Mouse (Mus musculus) left cerebral cortex, adult 18-20 months (tissue): Measurements from ENCODE around the gene Sipa1l3. TPM values are rescaled to one million over a fixed set of nuclear protein-coding genes. Genes with fewer than 3 reads are reported as not detected.

Source experiments
- DNase-seq, 2 experiments: peaks; one replicate each; pipeline ENCODE4 v3.0.0; 2021 to 2022; ENCODE audit warnings: low spot score in 2 of 2, mixed read lengths in 1 of 2
- total RNA-seq, 2 experiments: library from RNA; stranded (reverse); gene quantifications; 2 replicates each; pipeline ENCODE4 v1.2.3; 2021

Sipa1l3 gene
- total RNA-seq, 2 experiments from 2014 or later = 54.7 to 54.9 TPM

GRCm38 (mm10) chr7:29480590-29481344, 37.7 kb downstream of the Sipa1l3 start:
- no peak for DNase-seq

DNA sequence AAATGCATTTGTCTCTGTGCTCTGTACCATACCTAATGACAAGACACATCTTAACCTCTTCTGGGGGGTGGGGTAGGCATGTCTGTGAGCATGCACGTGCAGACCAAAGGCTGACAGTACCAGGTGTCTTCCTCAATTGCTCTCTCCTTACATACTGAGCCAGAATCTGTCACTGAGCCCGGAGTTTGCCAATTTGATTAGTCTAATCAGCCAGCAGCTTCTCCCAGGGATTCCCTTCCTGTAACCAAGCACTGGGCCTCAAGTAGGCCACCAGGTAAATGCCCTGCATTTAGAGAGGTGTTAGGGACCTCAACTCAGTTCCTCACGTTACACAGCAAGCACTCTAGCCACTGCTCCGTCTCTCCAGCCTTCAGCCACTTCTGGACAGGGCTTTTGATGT, 38.3 kb downstream of the Sipa1l3 start:
- DNase-seq = no peak

DNA sequence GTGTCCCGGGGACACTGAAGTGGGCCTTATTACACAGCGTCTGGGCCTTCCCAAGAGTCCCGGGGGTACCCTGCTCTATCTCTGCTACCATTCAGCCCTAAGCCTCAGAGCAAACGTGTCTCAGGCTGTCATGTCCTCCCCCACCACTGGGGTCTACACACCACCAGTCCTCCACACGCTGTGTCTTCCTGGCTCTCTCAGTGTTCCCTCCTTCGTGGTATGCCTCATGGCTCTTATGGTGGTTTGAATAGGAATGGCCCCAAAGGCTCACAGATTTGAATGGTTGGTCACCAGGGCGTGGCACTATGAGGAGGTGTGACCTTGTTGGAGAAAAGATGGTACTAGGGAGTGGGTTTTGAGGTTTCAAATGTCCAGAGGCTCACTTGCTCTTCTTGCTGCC, 43.4 kb downstream of the Sipa1l3 start:
- DNase-seq = no peak

GRCm38 (mm10) chr7:29471309-29471708, 47.1 kb downstream of the Sipa1l3 start:
- no peak for DNase-seq

DNA sequence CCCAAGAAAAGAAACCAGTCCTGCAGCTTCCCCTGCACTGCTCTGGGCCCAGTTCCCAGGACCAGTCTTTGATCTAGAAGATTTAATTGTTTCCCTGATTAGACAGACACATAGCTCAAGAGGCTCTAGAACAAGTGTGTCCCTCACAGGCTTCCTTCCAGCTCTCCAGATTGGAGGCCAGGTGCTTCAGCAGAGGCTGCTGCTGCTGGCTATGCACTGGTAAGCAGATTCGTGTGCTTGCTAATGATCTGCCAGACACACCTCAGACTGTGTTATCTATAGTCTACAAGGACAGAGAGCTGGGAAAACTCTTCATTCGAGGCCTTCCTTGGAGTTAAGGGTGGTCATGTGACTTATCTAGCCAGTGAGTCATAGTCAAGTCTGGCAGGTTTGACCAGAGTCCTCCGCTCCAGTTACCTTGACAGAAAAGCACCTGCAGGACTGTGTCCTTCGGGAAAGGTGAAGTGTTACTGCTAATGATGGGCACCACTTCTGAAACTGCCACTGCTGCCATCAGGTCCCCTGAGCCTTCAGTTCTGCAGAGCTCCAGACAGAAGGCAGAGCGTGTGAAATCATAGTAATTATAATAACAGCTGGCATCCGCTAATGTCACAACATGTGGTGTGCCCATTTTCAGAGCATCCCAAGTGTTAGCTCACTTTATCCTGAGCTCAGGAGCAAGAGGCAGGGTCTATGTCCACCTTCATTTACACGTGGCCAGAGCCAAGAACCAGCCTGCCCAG, 48.7 kb downstream of the Sipa1l3 start:
- no peak for DNase-seq

- DNase-seq = no peak
Measured at GRCm38 (mm10) chr7:29468593-29468992, 49.8 kb downstream of the Sipa1l3 start.

GRCm38 (mm10) chr7:29466585-29466984, 51.9 kb downstream of the Sipa1l3 start:
- DNase-seq = no peak

GRCm38 (mm10) chr7:29465736-29466135, 52.7 kb downstream of the Sipa1l3 start:
- no peak for DNase-seq

- DNase-seq = no peak
Measured at GRCm38 (mm10) chr7:29462820-29463219, 55.6 kb downstream of the Sipa1l3 start.

GRCm38 (mm10) chr7:29462178-29462577, 56.3 kb downstream of the Sipa1l3 start:
- peak; percentile 34 to 53 for DNase-seq

GRCm38 (mm10) chr7:29461557-29461956, 56.9 kb downstream of the Sipa1l3 start:
- no peak for DNase-seq

DNA sequence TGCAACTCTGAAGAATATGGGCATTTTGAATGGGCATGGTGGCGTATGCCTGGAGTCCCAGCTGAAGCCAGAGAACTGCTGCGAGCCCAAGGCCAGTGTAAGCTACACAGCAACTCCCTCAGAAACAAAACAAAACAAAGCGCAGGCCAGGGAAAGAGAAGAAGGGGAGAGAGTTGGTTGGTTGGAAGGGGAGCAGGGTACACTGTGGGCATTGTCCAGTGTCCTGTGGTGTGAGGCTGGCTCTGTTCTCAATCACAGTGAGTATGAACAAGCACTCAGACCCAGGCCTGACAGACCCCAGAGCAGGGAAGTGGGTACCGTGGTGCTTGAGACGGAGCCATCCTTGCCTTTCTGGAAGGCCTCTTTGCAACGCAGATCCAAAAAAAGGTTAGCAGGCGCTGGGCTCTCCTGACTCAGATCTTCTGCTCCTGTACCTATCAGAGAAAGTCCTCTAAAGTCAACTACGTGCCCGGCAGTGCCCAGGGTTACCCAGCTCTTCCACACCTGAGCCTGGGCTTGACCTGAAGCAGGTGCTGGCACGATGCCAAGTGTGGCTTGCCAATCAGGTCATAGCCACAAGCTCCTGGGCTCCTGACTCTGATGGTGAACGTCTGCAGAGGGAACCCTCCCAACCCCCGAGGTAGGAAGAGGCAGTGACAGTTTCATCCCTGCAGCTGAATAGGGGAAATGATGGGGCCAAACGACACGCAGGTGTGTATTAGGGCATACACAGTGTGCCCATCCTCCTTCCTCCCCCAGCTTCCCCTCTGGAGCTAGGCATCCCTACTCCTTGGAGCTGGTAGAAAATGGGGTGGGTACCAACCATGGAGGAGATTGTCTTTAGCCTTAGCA, 59.3 kb downstream of the Sipa1l3 start:
- DNase-seq = no peak

DNA sequence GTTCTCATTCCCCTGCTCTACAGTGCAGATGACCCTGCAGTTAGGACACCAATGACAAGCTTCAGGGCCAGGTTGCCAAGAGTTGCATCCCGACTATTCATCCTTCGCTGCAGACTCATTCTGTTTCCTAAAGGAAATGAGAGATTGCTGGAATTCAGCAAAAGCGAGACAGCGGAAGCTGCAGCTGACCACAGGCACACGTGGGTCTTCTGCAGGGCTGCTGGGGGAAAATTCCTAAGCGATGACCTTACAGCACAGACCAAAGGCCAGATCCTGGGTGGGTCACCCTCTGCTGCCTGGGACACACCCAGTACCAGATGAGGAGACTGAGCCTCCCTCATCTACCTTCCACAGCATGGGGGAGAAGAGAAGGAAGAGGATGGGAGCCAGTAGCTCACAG, 60.7 kb downstream of the Sipa1l3 start:
- DNase-seq = no peak

GRCm38 (mm10) chr7:29456716-29457115, 61.7 kb downstream of the Sipa1l3 start:
- no peak for DNase-seq

GRCm38 (mm10) chr7:29455591-29455990, 62.9 kb downstream of the Sipa1l3 start:
- no peak for DNase-seq

GRCm38 (mm10) chr7:29454965-29455364, 63.5 kb downstream of the Sipa1l3 start:
- no peak for DNase-seq

GRCm38 (mm10) chr7:29452991-29453741, 65.3 kb downstream of the Sipa1l3 start:
- DNase-seq = peak; percentile 54 to 64

GRCm38 (mm10) chr7:29452381-29452780, 66.1 kb downstream of the Sipa1l3 start:
- DNase-seq = no peak

DNA sequence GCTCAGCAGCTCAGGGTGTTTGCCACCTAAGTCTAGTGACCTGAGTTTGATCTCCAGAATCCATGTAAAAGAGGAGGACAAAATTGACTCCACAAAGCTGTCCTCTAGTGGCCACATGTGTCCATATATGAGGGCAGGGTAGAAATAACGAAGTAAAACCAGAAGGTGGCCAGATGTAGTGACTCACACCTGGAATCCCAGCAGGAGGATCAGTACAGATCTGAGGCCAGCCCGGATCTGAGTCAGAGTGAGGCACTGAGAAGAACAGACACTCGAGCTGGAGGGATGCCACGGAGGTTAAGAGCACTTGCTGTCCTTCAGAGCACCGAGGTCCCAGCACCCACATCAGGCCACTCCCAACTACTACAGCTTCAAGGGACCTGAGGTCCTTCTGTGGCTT, 68.3 kb downstream of the Sipa1l3 start:
- DNase-seq = no peak

GRCm38 (mm10) chr7:29448830-29449229, 69.6 kb downstream of the Sipa1l3 start:
- peak; percentile 39 to 66 for DNase-seq
